Mouse (Mus musculus) cerebellum, postnatal 4 days (tissue): ENCODE data around the gene Dhx32.
A peak's percentile ranks its signal among the peaks of the same experiment; 100 is the strongest.
"Not testable (repeated sequence)": the region's sequence is repeated elsewhere in the genome, so short reads cannot be mapped to it uniquely, and the experiment has no call there.

Experiments used
- DNase-seq, 2 experiments: peaks; one replicate each; pipeline ENCODE4 v3.0.0; 2022; ENCODE audit warnings: low spot score in 2 of 2, mixed read lengths in 1 of 2

Dhx32 gene

GRCm38 (mm10) chr7:133729351-133729750 lies 53.2 kb downstream of the Dhx32 start:
- no peak for DNase-seq

- no peak for DNase-seq
These were observed 55.5 kb downstream of the Dhx32 start for GRCm38 (mm10) chr7:133727027-133727426.

GRCm38 (mm10) chr7:133725571-133725970 lies 57.0 kb downstream of the Dhx32 start:
- DNase-seq = no peak

- no peak for DNase-seq
These were observed 57.7 kb downstream of the Dhx32 start for GRCm38 (mm10) chr7:133724844-133725243.

GRCm38 (mm10) chr7:133720616-133721015 lies 61.9 kb downstream of the Dhx32 start:
- no peak for DNase-seq

GRCm38 (mm10) chr7:133718580-133718979 lies 63.9 kb downstream of the Dhx32 start:
- DNase-seq = no peak

- no peak for DNase-seq
These were observed 67.1 kb downstream of the Dhx32 start for GRCm38 (mm10) chr7:133715387-133715786.

GRCm38 (mm10) chr7:133707301-133707700 lies 75.2 kb downstream of the Dhx32 start:
- peak in 1 of 2 experiments; percentile 26 for DNase-seq

- DNase-seq = no peak
These were observed 78.6 kb downstream of the Dhx32 start for GRCm38 (mm10) chr7:133703906-133704305.

- no peak for DNase-seq
These were observed 80.2 kb downstream of the Dhx32 start for GRCm38 (mm10) chr7:133702333-133702732.

- DNase-seq = no peak
These were observed 81.2 kb downstream of the Dhx32 start for GRCm38 (mm10) chr7:133701366-133701765.

GRCm38 (mm10) chr7:133699885-133700284 lies 82.6 kb downstream of the Dhx32 start:
- no peak for DNase-seq

GRCm38 (mm10) chr7:133698021-133698709 lies 84.4 kb downstream of the Dhx32 start:
- no peak for DNase-seq

- not testable (repeated sequence) for DNase-seq
These were observed 96.9 kb downstream of the Dhx32 start for GRCm38 (mm10) chr7:133685644-133686043.

GRCm38 (mm10) chr7:133684701-133685100 lies 97.8 kb downstream of the Dhx32 start:
- DNase-seq = no peak

GRCm38 (mm10) chr7:133684110-133684509 lies 98.4 kb downstream of the Dhx32 start:
- no peak for DNase-seq

GRCm38 (mm10) chr7:133683626-133684025 lies 98.9 kb downstream of the Dhx32 start:
- DNase-seq = no peak

- no peak for DNase-seq
These were observed 102.6 kb downstream of the Dhx32 start, which contains the start of gene Mmp21 for GRCm38 (mm10) chr7:133679961-133680360. TSS of gene Mmp21 (minus strand) at chr7:133680061.

GRCm38 (mm10) chr7:133679439-133679838 lies 103.1 kb downstream of the Dhx32 start:
- no peak for DNase-seq

- no peak for DNase-seq
These were observed 103.8 kb downstream of the Dhx32 start for GRCm38 (mm10) chr7:133678716-133679115.

GRCm38 (mm10) chr7:133676002-133676401 lies 106.5 kb downstream of the Dhx32 start:
- no peak for DNase-seq
